Mouse (Mus musculus) midbrain, embryonic 12.5 days (tissue): ENCODE measurements around the gene Rtca. TPM values are rescaled to one million over a fixed set of nuclear protein-coding genes. Genes with fewer than 3 reads are reported as not detected.

ENCODE experiments used
- ATAC-seq: fragments of 200-750 bp; cut with Nextera tagmentation; 2 replicates; pipeline ENCODE4 v1.8.0; 2017; ENCODE audit warnings: low read depth, moderate TSS enrichment, moderate library complexity; ENCODE audit not compliant: low FRiP score
- H3K27ac ChIP-seq: fragments of 300-500 bp; sonication (generic); replicated peaks from 2 replicates; pipeline ENCODE4 v1.5.1; 2016; ENCODE audit warnings: mild to moderate bottlenecking
- H3K27me3 ChIP-seq: fragments of 300-500 bp; sonication (generic); 2 replicates; pipeline ENCODE4 v1.6.1; 2016; ENCODE audit warnings: mild to moderate bottlenecking
- H3K36me3 ChIP-seq: fragments of 300-500 bp; sonication (generic); 2 replicates; pipeline ENCODE4 v1.6.1; 2016
- H3K4me1 ChIP-seq: fragments of 300-500 bp; sonication (generic); 2 replicates; pipeline ENCODE4 v1.6.1; 2016
- H3K4me2 ChIP-seq: fragments of 300-500 bp; sonication (generic); replicated peaks from 2 replicates; pipeline ENCODE4 v1.6.1; 2016; ENCODE audit warnings: mild to moderate bottlenecking, moderate library complexity
- H3K4me3 ChIP-seq: fragments of 300-500 bp; sonication (generic); 2 replicates; pipeline ENCODE4 v1.5.1; 2016; ENCODE audit warnings: mild to moderate bottlenecking
- H3K9ac ChIP-seq: fragments of 300-500 bp; sonication (generic); replicated peaks from 2 replicates; pipeline ENCODE4 v1.6.1; 2016; ENCODE audit warnings: mild to moderate bottlenecking, moderate library complexity
- H3K9me3 ChIP-seq: fragments of 300-500 bp; sonication (generic); 2 replicates; pipeline ENCODE4 v1.6.1; 2016; ENCODE audit warnings: mild to moderate bottlenecking
- WGBS: fragments of 180-500 bp; shearing (Covaris S2); methylation state at CpG from one replicate; pipeline ENCODE4 v1.1.7; 2016; 5-methylcytosine and 5-hydroxymethylcytosine counted together
- polyA plus RNA-seq: library from polyadenylated mRNA; unstranded; fragments of >200 nt; fragmentation: Nextera tagmentation; extraction: Ambion mirVana; gene quantifications from 2 replicates; pipeline ENCODE4 v1.2.1, GENCODE M21; 2016

Gene Rtca
- polyA plus RNA-seq = 113 and 118 TPM in 2 replicates

- peak within 1 kb of the TSS; percentile 75 for H3K27ac ChIP-seq
- H3K4me3 ChIP-seq = peak within 1 kb of the TSS; percentile 80
- no peaks in the 10 kb centered on the region for H3K9me3 ChIP-seq
- H3K4me1 ChIP-seq = peaks cover 17% of the 10 kb centered on the region
- peak within 1 kb of the TSS; percentile 67 for H3K4me2 ChIP-seq
- peak within 1 kb of the TSS; percentile 93 for H3K9ac ChIP-seq
- H3K36me3 ChIP-seq = peaks cover 30% of the 10 kb centered on the region
- peak; percentile 95 for ATAC-seq
- WGBS = under 1% methylated on average over 38 of the region's 44 CpGs
- no peaks in the 10 kb centered on the region for H3K27me3 ChIP-seq
Measured at GRCm38 (mm10) chr3:116507772-116508351, at the start of gene Rtca. TSS of gene Rtca (minus strand) at chr3:116508208.

GRCm38 (mm10) chr3:116551362-116551761 lies 43.4 kb upstream of the Rtca start:
- WGBS = 97% methylated on average over 5 of the region's 5 CpGs
- Histone ChIP-seq H3K27me3 (no peaks in the 10 kb centered on the region), H3K27ac (no peak overlapping the region), H3K36me3 (peaks cover 24% of the 10 kb centered on the region), H3K4me3 (no peak overlapping the region), H3K4me1 (no peaks in the 10 kb centered on the region), H3K9me3 (no peaks in the 10 kb centered on the region), H3K4me2 (no peak overlapping the region), H3K9ac (no peak overlapping the region)
- no peak for ATAC-seq

- Histone ChIP-seq H3K4me1 (no peaks in the 10 kb centered on the region), H3K9me3 (no peaks in the 10 kb centered on the region), H3K27ac (no peak overlapping the region), H3K4me2 (no peak overlapping the region), H3K36me3 (peaks cover 47% of the 10 kb centered on the region), H3K27me3 (no peaks in the 10 kb centered on the region), H3K9ac (no peak overlapping the region), H3K4me3 (no peak overlapping the region)
- no peak for ATAC-seq
- 92% methylated on average over 5 of the region's 5 CpGs for WGBS
Measured at GRCm38 (mm10) chr3:116547430-116547829, 39.4 kb upstream of the Rtca start.

GRCm38 (mm10) chr3:116542532-116542931 lies 34.5 kb upstream of the Rtca start:
- 87% methylated on average over 3 of the region's 3 CpGs for WGBS
- no peak for ATAC-seq
- H3K4me1 ChIP-seq = no peaks in the 10 kb centered on the region
- no peaks in the 10 kb centered on the region for H3K9me3 ChIP-seq
- no peak overlapping the region for H3K4me3 ChIP-seq
- H3K27me3 ChIP-seq = no peaks in the 10 kb centered on the region
- peaks cover 64% of the 10 kb centered on the region for H3K36me3 ChIP-seq
- no peak overlapping the region for H3K4me2 ChIP-seq
- H3K27ac ChIP-seq = no peak overlapping the region
- no peak overlapping the region for H3K9ac ChIP-seq

GRCm38 (mm10) chr3:116542070-116542469 lies 34.1 kb upstream of the Rtca start:
- Histone ChIP-seq H3K4me1 (no peaks in the 10 kb centered on the region), H3K4me2 (no peak overlapping the region), H3K4me3 (no peak overlapping the region), H3K27ac (no peak overlapping the region), H3K27me3 (no peaks in the 10 kb centered on the region), H3K36me3 (peaks cover 59% of the 10 kb centered on the region), H3K9ac (no peak overlapping the region), H3K9me3 (no peaks in the 10 kb centered on the region)
- no peak for ATAC-seq
- WGBS = 85% methylated on average over 2 of the region's 2 CpGs

GRCm38 (mm10) chr3:116537200-116537573 lies 29.2 kb upstream of the Rtca start:
- Histone ChIP-seq H3K27ac (no peak overlapping the region), H3K27me3 (no peaks in the 10 kb centered on the region), H3K4me1 (no peaks in the 10 kb centered on the region), H3K9ac (no peak overlapping the region), H3K4me3 (no peak overlapping the region), H3K4me2 (no peak overlapping the region), H3K36me3 (peaks cover 65% of the 10 kb centered on the region), H3K9me3 (no peaks in the 10 kb centered on the region)
- WGBS = 56% methylated on average over 6 of the region's 6 CpGs
- ATAC-seq = no peak

- no peak overlapping the region for H3K27ac ChIP-seq
Measured at GRCm38 (mm10) chr3:116536428-116537199, 28.6 kb upstream of the Rtca start.

GRCm38 (mm10) chr3:116530826-116531225 lies 22.8 kb upstream of the Rtca start:
- Histone ChIP-seq H3K27me3 (no peaks in the 10 kb centered on the region), H3K9me3 (no peaks in the 10 kb centered on the region), H3K4me2 (no peak overlapping the region), H3K27ac (no peak overlapping the region), H3K4me1 (no peaks in the 10 kb centered on the region), H3K4me3 (no peak overlapping the region), H3K36me3 (peaks cover 27% of the 10 kb centered on the region), H3K9ac (no peak overlapping the region)
- WGBS = 94% methylated on average over 4 of the region's 4 CpGs
- no peak for ATAC-seq

More at GRCm38 (mm10) chr3:116536428-116537199, 28.6 kb upstream of the Rtca start:
- WGBS = 72% methylated on average over 16 of the region's 16 CpGs
- Histone ChIP-seq H3K4me2 (no peak overlapping the region), H3K9ac (no peak overlapping the region), H3K4me3 (no peak overlapping the region), H3K36me3 (peaks cover 63% of the 10 kb centered on the region), H3K27me3 (no peaks in the 10 kb centered on the region), H3K9me3 (no peaks in the 10 kb centered on the region), H3K4me1 (no peaks in the 10 kb centered on the region)
- ATAC-seq = no peak

- Histone ChIP-seq H3K27ac (no peak overlapping the region), H3K4me2 (no peak overlapping the region), H3K36me3 (peaks cover 21% of the 10 kb centered on the region), H3K27me3 (no peaks in the 10 kb centered on the region), H3K4me3 (no peak overlapping the region), H3K4me1 (no peaks in the 10 kb centered on the region), H3K9me3 (no peaks in the 10 kb centered on the region), H3K9ac (no peak overlapping the region)
- WGBS = 70% methylated on average over 3 of the region's 5 CpGs
- ATAC-seq = no peak
Measured at GRCm38 (mm10) chr3:116529741-116530140, 21.7 kb upstream of the Rtca start.

- Histone ChIP-seq H3K4me3 (no peak overlapping the region), H3K9ac (no peak overlapping the region), H3K36me3 (peaks cover 7% of the 10 kb centered on the region), H3K27ac (no peak overlapping the region), H3K4me1 (no peaks in the 10 kb centered on the region), H3K27me3 (no peaks in the 10 kb centered on the region), H3K9me3 (no peaks in the 10 kb centered on the region), H3K4me2 (no peak overlapping the region)
- ATAC-seq = no peak
- WGBS = 85% methylated on average over 12 of the region's 12 CpGs
Measured at GRCm38 (mm10) chr3:116520141-116520761, 12.2 kb upstream of the Rtca start.

GRCm38 (mm10) chr3:116512904-116513716 lies 5.1 kb upstream of the Rtca start, which contains the start of gene Dbt:
TSS of gene Dbt (plus strand) at chr3:116513070.
- WGBS = under 1% methylated on average over 36 of the region's 36 CpGs
- peak; percentile 95 for ATAC-seq
- Histone ChIP-seq H3K4me2 (peak within 1 kb of the TSS; percentile 76), H3K4me1 (peaks cover 14% of the 10 kb centered on the region), H3K27me3 (no peaks in the 10 kb centered on the region), H3K9ac (peak within 1 kb of the TSS; percentile 65), H3K27ac (no peak within 1 kb of the TSS), H3K4me3 (peak within 1 kb of the TSS; percentile 65), H3K9me3 (no peaks in the 10 kb centered on the region), H3K36me3 (no peaks in the 10 kb centered on the region; the same call in 1 of the 2 replicates)
